Mouse (Mus musculus) kidney, embryonic 16.5 days (tissue): ENCODE measurements around the gene Tead1. TPM values are rescaled to one million over a fixed set of nuclear protein-coding genes. Genes with fewer than 3 reads are reported as not detected.

Experiments used
- ATAC-seq: fragments of 200-750 bp; cut with Nextera tagmentation; 2 replicates; pipeline ENCODE4 v1.8.0; 2017; ENCODE audit warnings: moderate TSS enrichment; ENCODE audit not compliant: low FRiP score, low TSS enrichment
- H3K27ac ChIP-seq: fragments of 300-500 bp; sonication (generic); 2 replicates; pipeline ENCODE4 v1.5.1; 2014; ENCODE audit warnings: low read length
- H3K27me3 ChIP-seq: fragments of 300-500 bp; sonication (generic); 2 replicates; pipeline ENCODE4 v1.6.1; 2014; ENCODE audit warnings: low read length, control low read depth, mixed read lengths; ENCODE audit not compliant: insufficient read depth
- H3K36me3 ChIP-seq: fragments of 300-500 bp; sonication (generic); 2 replicates; pipeline ENCODE4 v1.6.1; 2014; ENCODE audit warnings: low read length, control low read depth, mixed read lengths; ENCODE audit not compliant: insufficient read depth
- H3K4me1 ChIP-seq: fragments of 300-500 bp; sonication (generic); 2 replicates; pipeline ENCODE4 v1.6.1; 2014; ENCODE audit warnings: low read length, control low read depth, mixed read lengths; ENCODE audit not compliant: insufficient read depth
- H3K4me2 ChIP-seq: fragments of 300-500 bp; sonication (generic); replicated peaks from 2 replicates; pipeline ENCODE4 v1.6.1; 2014; ENCODE audit warnings: low read depth, low read length
- H3K4me3 ChIP-seq: fragments of 300-500 bp; sonication (generic); 2 replicates; pipeline ENCODE4 v1.5.1; 2014; ENCODE audit warnings: mild to moderate bottlenecking, low read length
- H3K9ac ChIP-seq: fragments of 300-500 bp; sonication (generic); replicated peaks from 2 replicates; pipeline ENCODE4 v1.6.1; 2014; ENCODE audit warnings: low read length
- H3K9me3 ChIP-seq: fragments of 300-500 bp; sonication (generic); 2 replicates; pipeline ENCODE4 v1.6.1; 2016; ENCODE audit warnings: low read length, control low read depth
- WGBS: fragments of 180-500 bp; shearing (Covaris S2); extraction: QIAGEN DNeasy Blood & Tissue Kit; methylation state at CpG from one replicate; pipeline ENCODE4 v1.1.7; 2014; 5-methylcytosine and 5-hydroxymethylcytosine counted together
- polyA plus RNA-seq: library from polyadenylated mRNA; unstranded; fragments of >200 nt; fragmentation: Nextera tagmentation; extraction: Ambion mirVana; gene quantifications from 2 replicates; pipeline ENCODE4 v1.2.1, GENCODE M21; 2015

The Tead1 gene
- 18.0 and 25.7 TPM in 2 replicates for polyA plus RNA-seq

GRCm38 (mm10) chr7:112679171-112679512, at the start of gene Tead1:
Gene Tead1 (plus strand): TSS chr7:112679318.
- H3K4me1 ChIP-seq = peaks cover 29% of the 10 kb centered on the region
- WGBS = 2% methylated on average over 23 of the region's 57 CpGs
- peaks cover 4% of the 10 kb centered on the region; the same call in 1 of the 2 replicates for H3K9me3 ChIP-seq
- no peaks in the 10 kb centered on the region for H3K27me3 ChIP-seq
- no peaks in the 10 kb centered on the region for H3K36me3 ChIP-seq
- H3K4me3 ChIP-seq = peak within 1 kb of the TSS; percentile 84
- H3K4me2 ChIP-seq = peak within 1 kb of the TSS; percentile 92
- peak within 1 kb of the TSS; percentile 97 for H3K9ac ChIP-seq
- ATAC-seq = peak; percentile 91
- peak within 1 kb of the TSS; percentile 98 for H3K27ac ChIP-seq

GRCm38 (mm10) chr7:112634505-112635213, 44.5 kb upstream of the Tead1 start:
- H3K27ac ChIP-seq = no peak overlapping the region

GRCm38 (mm10) chr7:112635936-112636335, 43.2 kb upstream of the Tead1 start:
- Histone ChIP-seq H3K27ac (no peak overlapping the region), H3K36me3 (no peaks in the 10 kb centered on the region), H3K4me1 (no peaks in the 10 kb centered on the region), H3K9me3 (0 out of 2 replicates have a peak, but pooled peaks cover 7% of the 10 kb centered on the region), H3K27me3 (no peaks in the 10 kb centered on the region), H3K4me2 (no peak overlapping the region), H3K9ac (no peak overlapping the region), H3K4me3 (no peak overlapping the region)
- no peak for ATAC-seq
- whole genome bisulfite sequencing = 97% methylated on average over 2 of the region's 2 CpGs

More at GRCm38 (mm10) chr7:112634505-112635213, 44.5 kb upstream of the Tead1 start:
- Histone ChIP-seq H3K9me3 (0 out of 2 replicates have a peak, but pooled peaks cover 7% of the 10 kb centered on the region), H3K4me2 (no peak overlapping the region), H3K27me3 (no peaks in the 10 kb centered on the region), H3K4me1 (no peaks in the 10 kb centered on the region), H3K36me3 (no peaks in the 10 kb centered on the region), H3K9ac (no peak overlapping the region), H3K4me3 (no peak overlapping the region)
- 83% methylated on average over 10 of the region's 10 CpGs for WGBS
- ATAC-seq = no peak

GRCm38 (mm10) chr7:112643866-112644543, 35.1 kb upstream of the Tead1 start:
- Histone ChIP-seq H3K4me1 (no peaks in the 10 kb centered on the region), H3K27me3 (no peaks in the 10 kb centered on the region), H3K4me2 (no peak overlapping the region), H3K36me3 (no peaks in the 10 kb centered on the region), H3K9me3 (no peaks in the 10 kb centered on the region), H3K4me3 (no peak overlapping the region), H3K27ac (no peak overlapping the region), H3K9ac (no peak overlapping the region)
- no peak for ATAC-seq
- 89% methylated on average over 6 of the region's 6 CpGs for WGBS

GRCm38 (mm10) chr7:112644701-112645100, 34.4 kb upstream of the Tead1 start:
- H3K9me3 ChIP-seq = no peaks in the 10 kb centered on the region
- no peaks in the 10 kb centered on the region for H3K4me1 ChIP-seq
- H3K27me3 ChIP-seq = no peaks in the 10 kb centered on the region
- H3K4me3 ChIP-seq = no peak overlapping the region
- H3K9ac ChIP-seq = no peak overlapping the region
- ATAC-seq = no peak
- no peaks in the 10 kb centered on the region for H3K36me3 ChIP-seq
- H3K4me2 ChIP-seq = no peak overlapping the region
- 74% methylated on average over 6 of the region's 6 CpGs for WGBS
- H3K27ac ChIP-seq = no peak overlapping the region

- H3K4me1 ChIP-seq = no peaks in the 10 kb centered on the region
- no peak for ATAC-seq
- H3K9me3 ChIP-seq = no peaks in the 10 kb centered on the region
- no peak overlapping the region for H3K27ac ChIP-seq
- no peak overlapping the region for H3K4me2 ChIP-seq
- no peaks in the 10 kb centered on the region for H3K36me3 ChIP-seq
- H3K9ac ChIP-seq = no peak overlapping the region
- no peak overlapping the region for H3K4me3 ChIP-seq
- 86% methylated on average over 2 of the region's 2 CpGs for WGBS
- no peaks in the 10 kb centered on the region for H3K27me3 ChIP-seq
These were observed 33.4 kb upstream of the Tead1 start for GRCm38 (mm10) chr7:112645724-112646123.

GRCm38 (mm10) chr7:112647417-112647816, 31.7 kb upstream of the Tead1 start:
- H3K9ac ChIP-seq = no peak overlapping the region
- H3K27me3 ChIP-seq = no peaks in the 10 kb centered on the region
- WGBS = 96% methylated on average over 4 of the region's 4 CpGs
- no peak overlapping the region for H3K4me2 ChIP-seq
- H3K36me3 ChIP-seq = no peaks in the 10 kb centered on the region
- no peaks in the 10 kb centered on the region for H3K4me1 ChIP-seq
- no peaks in the 10 kb centered on the region for H3K9me3 ChIP-seq
- no peak overlapping the region for H3K27ac ChIP-seq
- no peak for ATAC-seq
- H3K4me3 ChIP-seq = no peak overlapping the region

- no peaks in the 10 kb centered on the region for H3K27me3 ChIP-seq
- ATAC-seq = no peak
- peaks cover 12% of the 10 kb centered on the region for H3K4me1 ChIP-seq
- no peak overlapping the region for H3K9ac ChIP-seq
- no peaks in the 10 kb centered on the region for H3K9me3 ChIP-seq
- 49% methylated on average over 9 of the region's 9 CpGs for whole genome bisulfite sequencing
- no peak overlapping the region for H3K4me3 ChIP-seq
- H3K27ac ChIP-seq = peak overlapping the region; percentile 51; the same call in 1 of the 2 replicates
- H3K36me3 ChIP-seq = no peaks in the 10 kb centered on the region
- no peak overlapping the region for H3K4me2 ChIP-seq
These were observed 22.9 kb upstream of the Tead1 start for GRCm38 (mm10) chr7:112656141-112656662.

GRCm38 (mm10) chr7:112658939-112659338, 20.2 kb upstream of the Tead1 start:
- H3K9me3 ChIP-seq = no peaks in the 10 kb centered on the region
- no peak overlapping the region for H3K9ac ChIP-seq
- 95% methylated on average over 3 of the region's 3 CpGs for WGBS
- H3K27ac ChIP-seq = no peak overlapping the region
- no peak overlapping the region for H3K4me2 ChIP-seq
- no peaks in the 10 kb centered on the region for H3K27me3 ChIP-seq
- no peak for ATAC-seq
- no peaks in the 10 kb centered on the region for H3K36me3 ChIP-seq
- peaks cover 31% of the 10 kb centered on the region for H3K4me1 ChIP-seq
- no peak overlapping the region for H3K4me3 ChIP-seq

- Histone ChIP-seq H3K4me2 (no peak overlapping the region), H3K27ac (no peak overlapping the region), H3K4me1 (peaks cover 31% of the 10 kb centered on the region), H3K36me3 (no peaks in the 10 kb centered on the region), H3K4me3 (no peak overlapping the region), H3K9ac (no peak overlapping the region), H3K9me3 (peaks cover 1% of the 10 kb centered on the region; the same call in 1 of the 2 replicates), H3K27me3 (no peaks in the 10 kb centered on the region)
- ATAC-seq = no peak
- WGBS = 52% methylated on average over 5 of the region's 5 CpGs
These were observed 19.3 kb upstream of the Tead1 start for GRCm38 (mm10) chr7:112659816-112660215.
